8 mouse cellular contexts compared by ENCODE assay signal in genomic region chrX:163957803-163958466, GRCm38 (mm10). TPM values are rescaled to one million over a fixed set of nuclear protein-coding genes. Genes with fewer than 3 reads are reported as not detected.
A peak's percentile ranks its signal among the peaks of the same experiment; 100 is the strongest.
DNase-seq lines count a peak whose midpoint lies in the region; ATAC-seq lines count a peak whose summit lies in the region.

No protein-coding gene starts in this region.

- H3K27me3 ChIP-seq in forebrain, embryonic 11.5 days (ENCODE audit: control insufficient read depth, insufficient read depth, low read length), result no peaks in the 10 kb centered on the region

- no peaks in the 10 kb centered on the region for H3K36me3 ChIP-seq in forebrain, embryonic 11.5 days (ENCODE audit: control insufficient read depth, insufficient read depth, low read length)

- ATAC-seq in forebrain, embryonic 11.5 days (replicated peaks; ENCODE audit: low FRiP score), result peak; percentile 90
- peak; percentile 80 for ATAC-seq in megakaryocyte, adult 5-6 weeks (ENCODE audit: poor library complexity, severe bottlenecking)

- WGBS in forebrain, embryonic 11.5 days, result 28% methylated on average over 57 of the region's 67 CpGs

- H3K4me1 ChIP-seq in forebrain, embryonic 11.5 days (replicated peaks; ENCODE audit: control insufficient read depth, insufficient read depth, low read length), result no peaks in the 10 kb centered on the region

- intact Hi-C loops in heart, postnatal 14 days (cut with DNase I), result loop anchor here (5.0 kb wide), 1 partner anchor 109 kb away; no protein-coding TSS in a partner anchor

- peak; percentile 74 for DNase-seq in MEL-GATA-1-ER (ENCODE audit: extremely low read depth, low read depth)
- DNase-seq in c-Kit-positive CD71-positive TER-119-positive erythroid progenitor cells, embryonic 14.5 days (ENCODE audit: low spot score), result peak; percentile 65
- peak; percentile 85 for DNase-seq in forebrain, embryonic 11.5 days (ENCODE audit: low spot score)
- DNase-seq in heart, postnatal 14 days, result peak; percentile 58 to 73
- peak; percentile 63 for DNase-seq in layer of hippocampus, adult 9-11 months
- peak; percentile 24 for DNase-seq in retina, postnatal 7 days (ENCODE audit: low read depth, low spot score)
- peak; percentile 80 for DNase-seq in thymus, postnatal 4 days

- H3K4me2 ChIP-seq in forebrain, embryonic 11.5 days (ENCODE audit: low read depth, low read length, severe bottlenecking), result peak overlapping the region; percentile 44

- H3K27ac ChIP-seq in forebrain, embryonic 11.5 days (ENCODE audit: low read depth, low read length), result peak overlapping the region; percentile 91

- no peaks in the 10 kb centered on the region for H3K9me3 ChIP-seq in forebrain, embryonic 11.5 days (ENCODE audit: control insufficient read depth, low read length)

- H3K9ac ChIP-seq in forebrain, embryonic 11.5 days (ENCODE audit: low read length), result peak overlapping the region; percentile 71

- H3K4me3 ChIP-seq in forebrain, embryonic 11.5 days (ENCODE audit: low read depth, low read length), result peak overlapping the region; percentile 55

RNA-seq across cellular contexts. Expression of gene Zrsr2, which starts 0.5 kb away (rescaled TPM):
- polyA plus RNA-seq in forebrain, embryonic 11.5 days (2014; fragmentation: Nextera tagmentation; extraction: Ambion mirVana), result 49.2 and 60.6 TPM in 2 replicates
- total RNA-seq in heart, postnatal 14 days (2021), result 10 to 100 TPM in 1 of 2 experiments, 1 to 10 TPM in 1; 9.5 to 15.4 TPM
- 25.4 and 30.4 TPM in 2 replicates for total RNA-seq in megakaryocyte, adult 5-6 weeks (2015)
- total RNA-seq in megakaryocyte, adult 5-6 weeks (2017), result 22.5 and 37.1 TPM in 2 replicates

RNA-seq across cellular contexts. Expression of gene Ap1s2, which starts 49.1 kb away (rescaled TPM):
- polyA plus RNA-seq in forebrain, embryonic 11.5 days (2014; fragmentation: Nextera tagmentation; extraction: Ambion mirVana), result 34.5 and 37.4 TPM in 2 replicates
- 10 to 100 TPM; 17.8 to 19.8 TPM for total RNA-seq in heart, postnatal 14 days (2021)
- 353 and 406 TPM in 2 replicates for total RNA-seq in megakaryocyte, adult 5-6 weeks (2015)
- 207 and 221 TPM in 2 replicates for total RNA-seq in megakaryocyte, adult 5-6 weeks (2017)

Comparison
In these comparisons a context has a peak if more than half of its experiments do, and no peak if none do; other contexts are left out.
1. Peak in every context shown above with its lines: DNase-seq, ATAC-seq, H3K4me3 ChIP-seq and H3K27ac ChIP-seq.
2. DNase-seq: peak in every context shown above with its lines; median percentile 85 in forebrain, embryonic 11.5 days; 80 in thymus, postnatal 4 days; 74 in MEL-GATA-1-ER; 66 in heart, postnatal 14 days; 65 in c-Kit-positive CD71-positive TER-119-positive erythroid progenitor cells, embryonic 14.5 days; 63 in layer of hippocampus, adult 9-11 months; 24 in retina, postnatal 7 days.
3. RNA of gene Ap1s2, which starts 49.1 kb away (total RNA-seq): 207 to 406 TPM in megakaryocyte, adult 5-6 weeks; 17.8 to 19.8 TPM in heart, postnatal 14 days; every median in the first group is over 4 times any median in the second.